Mouse (Mus musculus) heart, adult 18-20 months (tissue): Measurements from ENCODE around the gene Crip2. TPM values are rescaled to one million over a fixed set of nuclear protein-coding genes. Genes with fewer than 3 reads are reported as not detected.
A peak's percentile ranks its signal among the peaks of the same experiment; 100 is the strongest.

Experiments used
- DNase-seq, 2 experiments: peaks; one replicate each; pipeline ENCODE4 v3.0.0; 2021 to 2022; ENCODE audit warnings: mixed read lengths in 1 of 2
- total RNA-seq, 2 experiments: library from RNA; stranded (reverse); gene quantifications; 2 replicates each; pipeline ENCODE4 v1.2.3; 2021

Crip2 gene
- total RNA-seq, 2 experiments from 2014 or later, result 1,463 to 1,557 TPM

- DNase-seq, result peak; percentile 92 to 98
These were observed 6.3 kb downstream of the Crip2 start, which contains the start of gene Crip1 for GRCm38 (mm10) chr12:113146112-113147057. Gene Crip1 (plus strand): TSS chr12:113146316.

DNA sequence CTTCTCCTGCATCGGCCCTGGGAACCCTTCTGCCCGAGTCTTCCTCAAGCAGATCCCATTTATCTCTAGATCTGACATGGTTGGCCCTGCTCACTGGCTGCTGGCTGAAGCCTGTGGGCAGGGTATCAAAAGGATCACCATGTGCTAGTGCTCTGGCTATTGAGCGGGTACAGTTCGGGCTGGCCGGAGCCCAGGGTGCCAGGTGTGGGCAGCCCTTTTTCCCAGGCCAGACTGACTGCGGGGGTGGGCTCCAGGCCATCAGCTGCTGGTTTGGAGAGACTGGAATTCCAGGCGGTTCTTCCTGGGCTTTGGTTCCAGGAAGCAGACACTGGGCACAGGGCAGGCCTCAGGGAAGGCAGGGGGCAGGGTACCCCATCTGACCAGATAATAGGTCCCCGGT, 7.4 kb downstream of the Crip2 start:
- DNase-seq, result peak; percentile 59 to 60

- DNase-seq, result peak; percentile 75 to 78
These were observed 8.5 kb downstream of the Crip2 start for GRCm38 (mm10) chr12:113148381-113149035.

DNA sequence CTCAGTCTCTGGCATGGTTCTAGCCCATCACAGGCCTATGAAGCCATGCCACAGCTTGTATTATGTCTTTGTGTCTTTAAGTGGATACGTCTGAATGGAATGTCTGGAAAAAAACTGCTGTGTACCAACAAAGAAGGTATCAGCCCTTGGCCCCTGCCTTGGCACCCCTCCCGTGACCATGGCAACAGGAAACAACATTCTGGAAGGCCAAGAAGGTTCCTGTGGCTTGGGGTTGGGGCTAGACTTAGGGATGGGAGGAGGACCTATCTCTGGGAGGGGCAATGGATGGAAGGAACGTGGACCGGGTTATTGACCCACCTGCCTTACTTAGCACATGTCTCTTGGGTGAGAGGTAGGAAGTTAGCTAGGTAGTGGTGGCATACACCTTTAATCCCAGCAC, 9.3 kb downstream of the Crip2 start:
- peak; percentile 55 to 57 for DNase-seq

DNA sequence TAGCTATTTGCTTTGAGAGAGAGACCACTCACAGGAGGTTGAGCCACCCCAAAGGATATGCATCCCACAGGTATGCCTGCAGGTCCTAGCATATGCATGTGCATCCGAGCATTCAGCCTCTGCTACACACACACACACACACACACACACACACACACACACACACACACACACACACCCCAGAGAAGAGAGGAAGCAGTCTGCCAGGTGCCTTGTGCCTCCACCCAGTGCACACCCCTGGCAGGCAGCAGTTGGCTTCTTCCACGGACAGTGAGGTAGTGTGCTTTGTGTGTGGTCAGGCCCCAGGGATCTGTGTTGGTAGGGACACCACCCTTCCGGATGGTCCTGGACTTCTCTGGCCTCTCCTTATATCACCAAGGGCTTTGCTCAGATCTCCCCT, 9.9 kb downstream of the Crip2 start:
- DNase-seq, result peak; percentile 30 to 37

- peak; percentile 25 to 30 for DNase-seq
These were observed 10.6 kb downstream of the Crip2 start for GRCm38 (mm10) chr12:113150591-113150990.

GRCm38 (mm10) chr12:113151046-113151445, 11.0 kb downstream of the Crip2 start:
- peak; percentile 62 to 67 for DNase-seq

- peak; percentile 80 to 86 for DNase-seq
These were observed 11.7 kb downstream of the Crip2 start for GRCm38 (mm10) chr12:113151661-113152271.

- DNase-seq, result peak; percentile 74 to 79
These were observed 12.2 kb downstream of the Crip2 start for GRCm38 (mm10) chr12:113152272-113152661.

GRCm38 (mm10) chr12:113152991-113153525, 13.0 kb downstream of the Crip2 start:
- DNase-seq, result peak in 1 of 2 experiments; percentile 31

DNA sequence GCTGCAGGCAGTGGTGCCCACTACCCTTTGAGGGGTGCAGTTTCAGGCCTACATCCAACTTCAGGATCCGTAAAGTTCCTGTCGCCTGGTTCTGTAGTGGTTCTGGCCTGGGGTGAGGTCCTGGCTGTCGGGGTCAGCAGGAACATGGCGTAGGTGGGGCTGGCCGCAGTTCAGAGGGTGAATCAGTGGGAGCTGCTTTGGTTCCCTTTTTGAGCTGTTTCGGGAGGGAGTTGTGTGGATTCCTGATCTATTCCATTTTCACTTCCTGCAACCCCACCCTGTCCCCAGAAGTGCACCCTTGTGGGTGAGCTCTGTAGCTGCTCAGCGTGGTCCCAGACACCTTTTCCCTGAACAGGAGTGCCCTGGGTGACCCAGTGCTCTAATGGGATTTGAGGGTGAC, 13.9 kb downstream of the Crip2 start:
- peak in 1 of 2 experiments; percentile 70 for DNase-seq

DNA sequence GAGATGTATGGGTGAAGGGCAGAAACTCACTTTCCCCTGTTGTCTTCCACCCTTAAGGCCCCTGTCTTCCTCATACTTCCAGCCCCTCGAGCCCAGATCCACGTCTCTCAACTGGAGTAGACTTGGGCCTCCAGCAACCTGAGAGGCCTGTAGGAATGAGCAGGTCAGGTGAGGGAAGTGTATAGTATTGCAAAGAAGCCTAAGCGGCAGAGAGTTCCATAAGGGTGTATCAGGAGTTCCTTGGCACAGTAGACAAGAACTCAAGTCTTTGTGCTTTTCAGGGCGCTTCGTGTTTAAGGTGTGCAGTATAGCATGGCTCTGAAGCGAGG, 14.7 kb downstream of the Crip2 start:
- DNase-seq, result no peak

GRCm38 (mm10) chr12:113155076-113155771, 15.2 kb downstream of the Crip2 start:
- peak; percentile 73 to 79 for DNase-seq

GRCm38 (mm10) chr12:113155887-113156539, 16.0 kb downstream of the Crip2 start, which contains the start of gene Tedc1:
Gene Tedc1 (plus strand): TSS chr12:113156421.
- DNase-seq, result peak; percentile 99 to 100

- no peak for DNase-seq
These were observed 16.5 kb downstream of the Crip2 start for GRCm38 (mm10) chr12:113156540-113156929.

DNA sequence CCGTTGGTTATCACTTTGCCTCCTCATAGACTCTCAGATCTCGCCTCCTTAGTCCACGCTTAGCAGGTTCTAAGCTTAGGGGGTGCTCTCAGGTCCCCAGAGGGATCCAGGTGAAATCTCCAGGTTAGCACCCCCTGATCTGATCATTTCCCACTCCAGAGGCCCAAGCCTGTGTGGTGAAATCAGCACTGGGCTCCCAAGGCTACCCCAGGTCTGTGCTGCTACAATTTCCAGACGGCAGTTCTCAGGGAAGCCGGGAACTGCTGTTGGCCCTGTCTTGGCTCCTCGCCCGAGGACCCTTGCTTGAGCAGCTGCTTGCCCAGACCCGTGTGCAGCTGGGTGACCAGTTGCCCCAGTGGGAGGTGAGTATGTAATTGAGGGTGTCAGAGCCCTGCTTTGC, 17.0 kb downstream of the Crip2 start:
- DNase-seq, result peak in 1 of 2 experiments; percentile 10

GRCm38 (mm10) chr12:113157521-113157920, 17.5 kb downstream of the Crip2 start:
- DNase-seq, result no peak

DNA sequence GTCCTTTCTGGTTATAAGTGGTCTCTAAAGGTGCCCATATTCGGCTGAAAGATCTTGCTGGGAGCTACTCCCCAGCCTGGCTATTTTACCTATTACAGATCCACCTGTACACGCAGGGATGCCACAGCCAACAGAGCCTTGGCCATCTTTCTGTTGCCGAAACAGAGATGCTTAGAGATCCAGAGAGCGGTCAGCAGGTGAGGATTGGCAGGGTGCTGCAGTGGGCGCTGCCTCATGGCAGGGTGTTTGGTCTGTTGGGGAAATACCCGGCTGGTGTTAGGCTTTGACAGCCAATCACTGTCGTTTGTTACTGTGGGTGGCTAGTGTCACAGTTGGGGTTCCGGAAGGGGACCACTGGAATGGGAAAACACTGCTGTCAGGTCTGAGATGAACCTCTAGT, 17.9 kb downstream of the Crip2 start:
- no peak for DNase-seq

- DNase-seq, result no peak
These were observed 23.5 kb downstream of the Crip2 start for GRCm38 (mm10) chr12:113163561-113164006.

DNA sequence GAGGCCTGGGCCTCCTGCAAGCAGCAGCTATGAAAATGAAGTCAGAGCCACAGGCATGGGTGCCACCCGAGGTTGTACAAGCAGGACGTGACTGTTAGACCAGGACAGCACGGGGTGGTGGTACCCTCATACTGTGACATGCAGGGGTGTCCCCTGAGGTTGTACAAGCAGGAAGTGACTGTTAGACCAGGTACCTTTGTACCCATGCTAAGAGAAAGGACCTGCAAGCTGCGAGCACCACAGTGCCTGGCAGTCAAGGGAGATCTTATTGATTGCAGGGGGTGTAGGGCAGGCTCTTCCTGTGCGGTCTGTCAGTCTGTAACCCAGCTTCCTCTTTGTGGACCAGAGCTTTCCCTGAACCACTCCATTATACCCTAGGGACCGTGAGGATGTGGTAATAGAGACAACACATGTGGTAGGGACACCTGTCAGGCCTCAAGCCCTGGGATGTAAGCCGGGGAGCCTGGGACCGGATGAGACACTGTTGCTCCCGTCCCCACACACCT, 28.0 kb downstream of the Crip2 start:
- DNase-seq, result peak in 1 of 2 experiments; percentile 35
